Mouse (Mus musculus) neural tube, embryonic 13.5 days (tissue): Measurements from ENCODE around the gene H1foo. TPM values are rescaled to one million over a fixed set of nuclear protein-coding genes. Genes with fewer than 3 reads are reported as not detected.
A peak's percentile ranks its signal among the peaks of the same experiment; 100 is the strongest.

Experiments used
- ATAC-seq: fragments of 200-750 bp; cut with Nextera tagmentation; 2 replicates; pipeline ENCODE4 v1.8.0; 2017; ENCODE audit warnings: low read depth, mild to moderate bottlenecking, moderate TSS enrichment, moderate library complexity
- H3K27ac ChIP-seq: fragments of 300-500 bp; sonication (generic); replicated peaks from 2 replicates; pipeline ENCODE4 v1.5.1; 2015; ENCODE audit warnings: moderate library complexity, mild to moderate bottlenecking, inconsistent platforms
- H3K27me3 ChIP-seq: fragments of 300-500 bp; sonication (generic); 2 replicates; pipeline ENCODE4 v1.6.1; 2015; ENCODE audit warnings: mild to moderate bottlenecking, inconsistent platforms
- H3K36me3 ChIP-seq: fragments of 300-500 bp; sonication (generic); 2 replicates; pipeline ENCODE4 v1.6.1; 2015; ENCODE audit warnings: mild to moderate bottlenecking, inconsistent platforms
- H3K4me1 ChIP-seq: fragments of 300-500 bp; sonication (generic); replicated peaks from 2 replicates; pipeline ENCODE4 v1.6.1; 2015; ENCODE audit warnings: inconsistent platforms
- H3K4me2 ChIP-seq: fragments of 300-500 bp; sonication (generic); 2 replicates; pipeline ENCODE4 v1.6.1; 2015; ENCODE audit warnings: inconsistent platforms, mild to moderate bottlenecking, moderate library complexity
- H3K4me3 ChIP-seq: fragments of 300-500 bp; sonication (generic); 2 replicates; pipeline ENCODE4 v1.5.1; 2015; ENCODE audit warnings: mild to moderate bottlenecking, inconsistent platforms
- H3K9ac ChIP-seq: fragments of 300-500 bp; sonication (generic); 2 replicates; pipeline ENCODE4 v1.6.1; 2015; ENCODE audit warnings: moderate library complexity, mild to moderate bottlenecking, inconsistent platforms
- H3K9me3 ChIP-seq: fragments of 300-500 bp; sonication (generic); 2 replicates; pipeline ENCODE4 v1.6.1; 2016; ENCODE audit warnings: inconsistent platforms
- WGBS: fragments of 180-500 bp; shearing (Covaris S2); methylation state at CpG from one replicate; pipeline ENCODE4 v1.1.7; 2015; 5-methylcytosine and 5-hydroxymethylcytosine counted together
- polyA plus RNA-seq: library from polyadenylated mRNA; unstranded; fragments of >200 nt; fragmentation: Nextera tagmentation; extraction: Ambion mirVana; gene quantifications from 2 replicates; pipeline ENCODE4 v1.2.1, GENCODE M21; 2015

The H1foo gene
- polyA plus RNA-seq, result not detected in 2 replicates

DNA sequence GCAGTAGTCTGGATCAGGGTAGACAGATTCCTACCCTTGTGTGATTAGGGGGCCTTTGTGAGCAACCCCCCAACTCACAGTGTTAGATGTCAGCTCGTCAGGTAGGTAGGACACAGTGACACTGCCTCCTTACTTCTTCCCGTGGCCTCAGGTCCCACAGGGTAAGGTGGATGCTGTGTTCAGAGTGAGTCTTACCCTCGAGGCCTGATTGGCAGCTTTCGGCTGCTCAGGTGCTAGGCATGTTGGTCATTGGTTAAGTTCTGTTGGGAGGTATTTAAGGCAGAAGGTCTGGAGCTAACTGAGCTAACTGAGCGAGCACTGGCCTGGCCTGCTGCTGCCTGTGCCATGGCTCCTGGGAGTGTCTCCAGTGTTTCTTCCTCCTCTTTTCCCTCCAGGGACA is at the start of gene H1foo:
H1foo (plus strand) TSS at position 301 of the 400 bp plus-strand sequence.
- H3K27me3 ChIP-seq, result no peaks in the 10 kb centered on the region
- WGBS, result 78% methylated on average over 5 of the region's 5 CpGs
- peaks cover 11% of the 10 kb centered on the region; the same call in 1 of the 2 replicates for H3K4me1 ChIP-seq

DNA sequence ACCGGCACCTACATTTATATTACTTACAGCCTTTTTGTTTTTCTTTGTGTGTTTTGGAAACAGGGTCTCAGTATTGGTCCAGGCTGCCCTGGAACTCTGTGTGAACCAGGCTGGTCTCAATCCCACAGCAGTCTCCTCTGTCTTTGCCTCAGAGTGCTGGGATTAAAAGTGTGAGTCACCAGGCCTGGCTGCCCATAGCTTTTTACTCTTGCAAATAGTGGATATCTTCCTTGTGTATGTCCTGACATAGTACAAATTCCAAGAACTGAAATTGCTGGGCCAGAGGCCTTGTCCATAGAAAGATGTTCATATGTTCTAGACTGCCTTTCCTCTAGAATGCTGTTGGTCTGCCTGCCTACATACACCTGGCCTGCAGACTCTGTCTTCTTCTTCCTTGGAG is 48.4 kb upstream of the H1foo start:
- no peaks in the 10 kb centered on the region for H3K27me3 ChIP-seq
- H3K4me1 ChIP-seq, result peaks cover 15% of the 10 kb centered on the region
- H3K4me2 ChIP-seq, result no peak overlapping the region
- no peak overlapping the region for H3K9ac ChIP-seq
- H3K4me3 ChIP-seq, result no peak overlapping the region
- no peak for ATAC-seq
- H3K9me3 ChIP-seq, result no peaks in the 10 kb centered on the region
- WGBS, result 10% methylated on average over 1 of the region's 1 CpGs
- peaks cover 30% of the 10 kb centered on the region for H3K36me3 ChIP-seq
- H3K27ac ChIP-seq, result no peak overlapping the region

More for the DNA sequence above, at the start of gene H1foo:
- H3K4me3 ChIP-seq, result no peak within 1 kb of the TSS
- H3K9me3 ChIP-seq, result no peaks in the 10 kb centered on the region
- no peaks in the 10 kb centered on the region for H3K36me3 ChIP-seq
- H3K4me2 ChIP-seq, result no peak within 1 kb of the TSS
- H3K27ac ChIP-seq, result no peak within 1 kb of the TSS; the same call in 1 of the 2 replicates
- no peak within 1 kb of the TSS for H3K9ac ChIP-seq
- no peak for ATAC-seq

DNA sequence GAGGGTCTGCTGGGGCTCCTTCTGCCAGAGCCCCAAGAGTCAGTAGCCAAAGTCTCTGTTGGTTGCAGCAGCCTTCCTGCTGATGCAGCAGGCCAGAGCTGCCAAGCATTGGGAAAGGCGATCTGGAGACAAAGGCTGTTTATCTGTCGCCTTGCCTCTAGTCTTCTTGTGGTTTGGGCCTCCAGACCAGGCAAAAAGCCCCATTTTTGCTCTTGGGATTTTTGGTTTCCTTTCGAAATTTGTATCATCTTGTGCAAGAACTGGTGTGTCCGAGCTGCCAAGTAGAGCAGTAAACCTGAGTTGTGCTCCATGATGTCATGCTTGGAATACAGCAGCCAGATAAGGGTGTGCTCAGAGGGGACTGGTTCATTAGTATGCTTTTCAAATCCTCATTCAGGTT is 47.6 kb upstream of the H1foo start:
- H3K27ac ChIP-seq, result no peak overlapping the region
- H3K27me3 ChIP-seq, result no peaks in the 10 kb centered on the region
- H3K4me3 ChIP-seq, result no peak overlapping the region
- H3K4me2 ChIP-seq, result no peak overlapping the region
- H3K9me3 ChIP-seq, result no peaks in the 10 kb centered on the region
- ATAC-seq, result no peak
- peaks cover 14% of the 10 kb centered on the region for H3K4me1 ChIP-seq
- H3K36me3 ChIP-seq, result peaks cover 30% of the 10 kb centered on the region
- no peak overlapping the region for H3K9ac ChIP-seq
- WGBS, result 82% methylated on average over 4 of the region's 4 CpGs

DNA sequence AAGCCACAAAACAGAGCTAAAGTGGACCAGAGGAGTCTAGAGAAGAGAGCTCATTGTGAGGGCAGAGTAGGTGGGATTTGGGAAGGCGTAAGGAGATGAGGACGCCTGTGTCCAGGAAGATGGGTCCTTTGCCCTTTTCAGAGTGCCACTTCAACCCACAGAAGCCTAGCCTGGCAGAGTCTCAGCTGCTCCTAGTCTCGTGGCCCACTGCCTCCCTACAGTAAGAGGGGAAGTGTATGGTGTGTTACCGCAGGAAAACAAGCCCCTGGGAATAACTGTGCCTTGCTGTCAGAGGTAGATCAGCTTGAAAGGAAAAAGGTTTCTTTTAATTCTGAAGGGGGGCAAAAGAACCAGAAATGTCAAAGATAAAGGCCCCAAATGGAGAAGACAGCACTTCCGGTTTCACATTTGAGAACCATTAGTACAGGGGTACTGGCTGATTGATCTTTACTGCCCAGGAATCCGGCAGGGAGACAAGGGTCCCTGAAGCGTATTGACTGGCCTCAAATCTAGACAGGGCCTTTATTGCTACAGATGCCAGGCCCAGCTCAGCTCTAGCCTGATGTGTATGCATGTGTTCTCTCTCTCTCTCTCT is 46.7 kb upstream of the H1foo start:
- 81% methylated on average over 7 of the region's 7 CpGs for WGBS
- Histone ChIP-seq H3K9ac (no peak overlapping the region), H3K4me2 (no peak overlapping the region), H3K9me3 (no peaks in the 10 kb centered on the region), H3K36me3 (peaks cover 24% of the 10 kb centered on the region), H3K4me1 (peaks cover 9% of the 10 kb centered on the region), H3K27me3 (no peaks in the 10 kb centered on the region), H3K27ac (no peak overlapping the region), H3K4me3 (no peak overlapping the region)
- ATAC-seq, result no peak

DNA sequence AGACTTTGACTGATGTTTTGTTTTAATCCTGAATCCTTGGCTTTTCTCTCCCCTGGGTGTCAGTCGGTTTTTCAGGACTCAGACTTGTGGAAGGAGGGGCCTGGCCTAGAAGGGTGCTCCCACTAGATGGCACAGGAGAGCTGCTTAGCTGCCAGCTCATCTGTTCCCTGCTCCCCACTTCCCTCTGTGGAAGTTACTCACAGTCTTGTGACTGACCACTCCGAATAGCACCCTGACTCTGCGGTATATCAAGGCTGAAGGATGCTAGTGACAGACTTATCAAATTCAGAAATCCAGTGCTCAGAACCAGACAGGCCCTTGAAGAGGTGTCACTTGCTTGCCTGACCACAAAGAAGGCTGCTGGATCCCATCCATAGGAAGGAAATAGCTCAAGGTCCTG is 43.7 kb upstream of the H1foo start:
- 31% methylated on average over 3 of the region's 3 CpGs for WGBS
- peak; percentile 79 for ATAC-seq
- Histone ChIP-seq H3K9ac (no peak overlapping the region), H3K4me2 (no peak overlapping the region), H3K27ac (no peak overlapping the region), H3K4me3 (no peak overlapping the region), H3K4me1 (peaks cover 9% of the 10 kb centered on the region), H3K36me3 (peaks cover 35% of the 10 kb centered on the region), H3K9me3 (no peaks in the 10 kb centered on the region), H3K27me3 (no peaks in the 10 kb centered on the region)

DNA sequence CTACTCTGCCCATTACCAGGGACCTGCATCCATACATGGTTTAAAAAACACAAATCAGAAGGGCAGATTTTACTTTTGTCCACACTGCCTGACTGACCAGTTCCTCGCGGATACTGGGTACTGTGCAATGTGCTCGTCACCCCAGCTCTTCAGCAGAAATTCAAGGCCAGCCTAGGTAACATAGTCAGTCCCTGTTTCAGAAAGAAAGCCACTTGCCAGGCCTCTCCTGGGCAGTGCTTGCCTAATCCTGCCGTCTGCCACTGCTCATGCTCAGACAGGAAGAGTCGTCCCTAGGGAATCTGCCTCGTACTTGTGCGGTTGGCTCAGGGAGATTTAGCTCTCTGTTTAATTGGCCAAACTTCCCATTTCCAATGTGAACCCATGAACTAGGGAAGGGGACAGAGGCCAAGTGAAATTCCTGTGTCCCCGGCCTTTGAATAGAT is 43.2 kb upstream of the H1foo start:
- H3K4me1 ChIP-seq, result peaks cover 9% of the 10 kb centered on the region
- H3K9ac ChIP-seq, result peak overlapping the region; percentile 14; the same call in 1 of the 2 replicates
- 68% methylated on average over 8 of the region's 8 CpGs for WGBS
- H3K27me3 ChIP-seq, result no peaks in the 10 kb centered on the region
- H3K9me3 ChIP-seq, result no peaks in the 10 kb centered on the region
- H3K4me2 ChIP-seq, result no peak overlapping the region
- H3K36me3 ChIP-seq, result peaks cover 38% of the 10 kb centered on the region
- ATAC-seq, result no peak
- H3K4me3 ChIP-seq, result no peak overlapping the region
- H3K27ac ChIP-seq, result no peak overlapping the region

DNA sequence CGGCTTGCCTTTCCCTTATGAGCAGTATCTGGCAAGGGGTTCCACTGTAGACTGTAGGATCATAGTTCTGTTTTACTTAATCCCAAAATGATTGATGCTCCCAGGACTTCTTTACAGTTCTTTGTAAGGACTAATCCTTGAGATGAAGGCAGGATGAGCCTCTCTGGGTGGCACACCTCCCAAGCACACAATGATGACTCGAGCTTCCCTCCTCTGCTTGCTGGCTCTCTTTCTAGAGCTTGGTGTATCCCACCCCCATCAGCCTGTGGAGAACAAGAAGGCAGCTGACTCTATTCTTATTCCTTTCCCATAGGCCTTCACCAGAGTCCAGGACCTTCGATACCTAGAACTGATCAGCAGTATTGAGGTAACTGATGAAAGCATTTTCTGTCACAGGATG is 42.2 kb upstream of the H1foo start:
- no peak overlapping the region for H3K9ac ChIP-seq
- H3K27me3 ChIP-seq, result no peaks in the 10 kb centered on the region
- H3K4me1 ChIP-seq, result peaks cover 9% of the 10 kb centered on the region
- no peak overlapping the region for H3K4me3 ChIP-seq
- no peak overlapping the region for H3K4me2 ChIP-seq
- 87% methylated on average over 3 of the region's 3 CpGs for WGBS
- peaks cover 49% of the 10 kb centered on the region for H3K36me3 ChIP-seq
- H3K9me3 ChIP-seq, result no peaks in the 10 kb centered on the region
- H3K27ac ChIP-seq, result no peak overlapping the region
- no peak for ATAC-seq

DNA sequence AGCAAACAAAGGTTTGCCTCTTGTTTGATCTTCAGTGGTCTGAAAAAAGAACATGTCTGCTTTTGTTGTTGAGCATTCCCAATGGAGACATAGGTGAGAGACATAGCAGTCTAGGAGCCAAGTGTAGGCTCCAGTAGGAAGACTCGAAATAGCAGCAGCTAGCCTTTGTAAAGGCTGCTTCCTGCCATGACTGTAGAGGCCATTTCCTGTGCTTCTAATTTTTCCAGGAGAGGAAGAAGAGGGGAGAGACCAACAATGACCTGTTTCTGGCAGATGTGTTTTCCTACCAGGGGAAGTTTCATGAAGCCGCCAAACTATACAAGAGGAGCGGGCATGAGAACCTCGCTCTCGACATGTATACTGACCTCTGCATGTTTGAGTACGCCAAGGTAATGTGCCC is 39.2 kb upstream of the H1foo start:
- peaks cover 9% of the 10 kb centered on the region for H3K4me1 ChIP-seq
- no peak overlapping the region for H3K27ac ChIP-seq
- 87% methylated on average over 6 of the region's 6 CpGs for WGBS
- H3K4me2 ChIP-seq, result no peak overlapping the region
- ATAC-seq, result no peak
- H3K27me3 ChIP-seq, result no peaks in the 10 kb centered on the region
- no peak overlapping the region for H3K4me3 ChIP-seq
- no peaks in the 10 kb centered on the region for H3K9me3 ChIP-seq
- no peak overlapping the region for H3K9ac ChIP-seq
- peaks cover 45% of the 10 kb centered on the region for H3K36me3 ChIP-seq

DNA sequence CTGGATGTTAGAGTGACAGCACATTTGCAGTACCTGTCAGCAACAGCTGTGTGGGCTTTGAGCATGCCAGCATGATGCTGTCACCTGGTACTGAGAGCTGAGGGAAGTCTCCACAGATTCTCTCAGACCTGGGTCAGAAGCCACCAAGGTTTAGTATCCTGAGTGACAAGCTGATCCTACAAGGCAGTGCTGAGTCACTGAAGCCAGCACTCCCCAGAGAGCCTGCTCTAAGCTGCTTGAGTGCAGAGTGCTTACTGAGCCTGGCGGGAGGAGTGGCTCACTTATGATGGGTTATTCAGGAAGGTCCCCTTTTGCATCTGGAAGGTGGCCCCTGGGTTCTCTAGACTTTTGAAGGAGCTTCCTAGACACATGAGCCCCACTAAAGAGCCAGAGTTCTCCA is 38.3 kb upstream of the H1foo start:
- 87% methylated on average over 1 of the region's 1 CpGs for WGBS
- H3K9ac ChIP-seq, result no peak overlapping the region
- no peaks in the 10 kb centered on the region for H3K9me3 ChIP-seq
- H3K27ac ChIP-seq, result no peak overlapping the region
- no peak for ATAC-seq
- H3K4me3 ChIP-seq, result no peak overlapping the region
- H3K36me3 ChIP-seq, result peaks cover 45% of the 10 kb centered on the region
- H3K4me2 ChIP-seq, result no peak overlapping the region
- no peaks in the 10 kb centered on the region for H3K27me3 ChIP-seq
- peaks cover 6% of the 10 kb centered on the region for H3K4me1 ChIP-seq

DNA sequence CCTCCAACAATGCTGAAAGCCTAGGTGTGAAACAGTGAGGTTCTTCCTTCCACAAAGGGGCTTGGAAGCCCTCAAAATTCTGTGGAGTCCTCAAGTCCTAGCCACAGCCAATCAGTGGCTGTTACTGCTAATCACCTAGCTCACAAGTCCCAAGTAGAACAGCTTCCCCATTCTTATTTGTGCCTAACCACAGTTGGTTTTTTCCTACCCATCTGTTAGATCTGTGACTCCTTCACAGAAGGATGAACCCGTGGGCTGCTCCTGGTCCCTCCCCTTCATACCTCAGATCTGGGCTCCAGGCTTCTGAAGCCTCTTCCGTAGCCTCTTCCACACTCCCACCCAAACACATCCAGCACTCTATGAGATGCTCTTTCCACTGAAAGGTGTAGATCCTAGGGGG is 37.9 kb upstream of the H1foo start:
- Histone ChIP-seq H3K36me3 (peaks cover 45% of the 10 kb centered on the region), H3K9ac (no peak overlapping the region), H3K27ac (no peak overlapping the region), H3K27me3 (no peaks in the 10 kb centered on the region), H3K4me1 (peaks cover 2% of the 10 kb centered on the region; the same call in 1 of the 2 replicates), H3K4me2 (no peak overlapping the region), H3K4me3 (no peak overlapping the region), H3K9me3 (no peaks in the 10 kb centered on the region)
- no peak for ATAC-seq
- 87% methylated on average over 2 of the region's 2 CpGs for WGBS

DNA sequence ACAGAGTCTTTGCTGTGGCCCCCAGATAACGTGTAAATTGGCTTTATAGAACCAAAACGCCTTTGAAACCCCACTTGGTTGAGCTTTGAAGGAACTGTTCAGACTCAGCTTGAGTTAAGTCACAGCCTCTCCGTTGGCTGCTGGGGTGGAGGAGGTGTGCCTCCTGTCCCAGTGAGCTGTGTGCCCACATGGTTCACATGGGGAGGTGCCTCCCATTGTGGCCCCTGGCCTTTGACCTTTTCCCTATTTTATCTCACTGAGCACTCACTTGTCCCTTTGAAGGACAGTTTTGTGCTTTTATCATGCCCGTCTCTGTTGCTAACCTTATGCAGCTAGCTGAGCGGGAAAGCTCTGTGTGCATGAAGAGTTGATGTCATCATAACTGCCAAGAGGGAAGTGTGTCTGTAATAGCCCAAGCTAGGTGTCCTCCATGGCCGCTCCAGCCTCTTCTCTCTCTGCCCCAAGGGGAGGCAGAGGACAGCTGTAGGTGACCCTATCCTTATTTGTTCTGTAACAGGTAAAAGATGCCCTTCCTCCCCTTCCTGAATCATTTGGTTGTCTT is 36.2 kb upstream of the H1foo start:
- 43% methylated on average over 6 of the region's 6 CpGs for WGBS
- no peak for ATAC-seq
- no peak overlapping the region for H3K9ac ChIP-seq

DNA sequence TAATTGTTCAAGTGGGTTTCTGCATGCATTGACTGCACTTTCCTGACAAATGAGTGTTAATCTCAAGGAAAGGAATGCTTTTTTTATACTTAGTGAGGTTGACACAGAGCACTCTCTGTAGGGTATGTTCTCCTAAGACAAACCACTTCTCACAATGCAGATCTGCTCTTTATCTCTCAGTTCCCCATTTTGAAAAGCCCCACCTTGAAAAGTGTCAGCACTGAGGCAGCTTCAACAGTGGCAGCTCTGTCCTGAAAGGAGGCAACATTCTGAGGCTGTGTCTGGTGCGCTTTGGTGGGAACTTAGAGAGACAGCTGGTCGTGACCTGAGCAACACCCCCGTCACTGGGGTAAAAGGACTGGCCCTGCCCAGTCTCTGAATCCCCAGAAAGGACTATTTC is 35.7 kb upstream of the H1foo start:
- ATAC-seq, result no peak
- Histone ChIP-seq H3K27ac (no peak overlapping the region), H3K9me3 (no peaks in the 10 kb centered on the region), H3K4me3 (no peak overlapping the region), H3K4me2 (no peak overlapping the region), H3K27me3 (no peaks in the 10 kb centered on the region), H3K9ac (no peak overlapping the region), H3K4me1 (peaks cover 1% of the 10 kb centered on the region), H3K36me3 (peaks cover 35% of the 10 kb centered on the region)
- 74% methylated on average over 3 of the region's 3 CpGs for WGBS

More for the DNA sequence above, 36.2 kb upstream of the H1foo start:
- H3K27ac ChIP-seq, result no peak overlapping the region
- H3K4me1 ChIP-seq, result no peaks in the 10 kb centered on the region
- no peaks in the 10 kb centered on the region for H3K27me3 ChIP-seq
- no peaks in the 10 kb centered on the region for H3K9me3 ChIP-seq
- no peak overlapping the region for H3K4me2 ChIP-seq
- no peak overlapping the region for H3K4me3 ChIP-seq
- H3K36me3 ChIP-seq, result peaks cover 40% of the 10 kb centered on the region

DNA sequence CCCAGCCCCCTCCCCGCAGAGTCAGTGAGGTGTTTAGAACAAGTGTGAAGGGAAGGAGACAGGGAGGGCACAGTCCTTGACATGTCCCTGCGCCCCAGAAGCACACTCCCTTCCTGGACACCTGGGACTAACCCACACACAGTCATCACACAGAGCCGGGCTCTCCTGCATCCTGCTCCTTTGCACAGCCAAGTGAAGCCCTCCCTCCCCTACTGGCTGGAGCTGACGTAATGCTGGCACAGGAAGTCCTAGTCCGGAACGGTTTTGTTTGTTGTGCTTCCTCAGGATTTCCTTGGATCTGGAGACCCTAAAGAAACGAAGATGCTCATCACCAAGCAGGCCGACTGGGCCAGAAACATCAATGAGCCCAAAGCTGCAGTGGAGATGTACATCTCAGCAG is 34.8 kb upstream of the H1foo start:
- no peak overlapping the region for H3K9ac ChIP-seq
- no peak overlapping the region for H3K4me2 ChIP-seq
- 79% methylated on average over 8 of the region's 8 CpGs for WGBS
- peaks cover 9% of the 10 kb centered on the region for H3K4me1 ChIP-seq
- H3K4me3 ChIP-seq, result no peak overlapping the region
- no peaks in the 10 kb centered on the region for H3K9me3 ChIP-seq
- peaks cover 28% of the 10 kb centered on the region for H3K36me3 ChIP-seq
- no peaks in the 10 kb centered on the region for H3K27me3 ChIP-seq
- no peak overlapping the region for H3K27ac ChIP-seq
- no peak for ATAC-seq
